16 mouse cellular contexts compared by ENCODE assay signal in genomic region chr17:78244752-78245151, GRCm38 (mm10). TPM values are rescaled to one million over a fixed set of nuclear protein-coding genes. Genes with fewer than 3 reads are reported as not detected.
DNase-seq lines count a peak whose midpoint lies in the region; ATAC-seq and TF ChIP-seq lines count a peak whose summit lies in the region.
"Had no signal": no experiment of that assay in that cellular context is flagged by ENCODE, and none has a peak within 500 bp of the region (broad histone marks: within the 10 kb centered on the region; RNA-seq: fewer than 3 reads in every experiment).

No protein-coding gene starts in this region.

- no peaks in the 10 kb centered on the region for H3K9me3 ChIP-seq in intestine, embryonic 14.5 days (ENCODE audit: control insufficient read depth, low read length)
- no peaks in the 10 kb centered on the region for H3K9me3 ChIP-seq in intestine, postnatal 0 days (ENCODE audit: control insufficient read depth)
- no peaks in the 10 kb centered on the region for H3K9me3 ChIP-seq in stomach, embryonic 16.5 days (replicated peaks; ENCODE audit: control insufficient read depth, low read length)
- H3K9me3 ChIP-seq in stomach, postnatal 0 days (ENCODE audit: control insufficient read depth, low read length) = no peaks in the 10 kb centered on the region
- H3K9me3 ChIP-seq in hindbrain, postnatal 0 days (ENCODE audit: low read length) = no peaks in the 10 kb centered on the region
- H3K9me3 ChIP-seq: forebrain, embryonic 12.5 days had no signal

- H3K27ac ChIP-seq in intestine, embryonic 14.5 days (ENCODE audit: low read depth) = 0 out of 2 replicates have a peak overlapping the region, but pooled peaks have one; percentile 4
- H3K27ac ChIP-seq in intestine, postnatal 0 days (ENCODE audit: low read depth, low read length) = no peak overlapping the region
- H3K27ac ChIP-seq in stomach, embryonic 16.5 days (ENCODE audit: low read length) = 0 out of 2 replicates have a peak overlapping the region, but pooled peaks have one; percentile 9
- H3K27ac ChIP-seq in stomach, postnatal 0 days (replicated peaks) = no peak overlapping the region
- H3K27ac ChIP-seq in hindbrain, postnatal 0 days = no peak overlapping the region
- H3K27ac ChIP-seq: forebrain, embryonic 12.5 days; hindbrain, embryonic 14.5 days had no signal

- WGBS in intestine, embryonic 14.5 days = 69% methylated on average over 6 of the region's 6 CpGs
- WGBS in intestine, postnatal 0 days = 64% methylated on average over 6 of the region's 6 CpGs
- WGBS in stomach, embryonic 16.5 days = 63% methylated on average over 6 of the region's 6 CpGs
- 63% methylated on average over 6 of the region's 6 CpGs for WGBS in stomach, postnatal 0 days
- 73% methylated on average over 6 of the region's 6 CpGs for WGBS in hindbrain, postnatal 0 days

- no peak overlapping the region for H3K9ac ChIP-seq in intestine, embryonic 14.5 days (ENCODE audit: low read length)
- no peak overlapping the region for H3K9ac ChIP-seq in intestine, postnatal 0 days (ENCODE audit: low read depth, low read length)
- no peak overlapping the region for H3K9ac ChIP-seq in stomach, embryonic 16.5 days (ENCODE audit: low read length)
- H3K9ac ChIP-seq in stomach, postnatal 0 days (ENCODE audit: low read length) = no peak overlapping the region
- H3K9ac ChIP-seq in hindbrain, postnatal 0 days (replicated peaks; ENCODE audit: low read length) = no peak overlapping the region
- H3K9ac ChIP-seq: forebrain, embryonic 12.5 days; hindbrain, embryonic 14.5 days had no signal

- DNase-seq in intestine, embryonic 14.5 days (ENCODE audit: low spot score) = no peak
- no peak for DNase-seq in stomach, postnatal 0 days (ENCODE audit: low spot score)
- peak; percentile 46 to 57 for DNase-seq in kidney, postnatal 36 days
- no peak for DNase-seq in hindbrain, postnatal 0 days (ENCODE audit: low spot score)
- DNase-seq in cerebellum, postnatal 14 days = no peak
- DNase-seq: adrenal gland, postnatal 10 days; cerebellum, adult 11-12 months; gastrocnemius, postnatal 25 days; layer of hippocampus, adult 9-11 months; left cerebral cortex, postnatal 4 days; thymus, adult 18-20 months had no signal

- H3K4me3 ChIP-seq in intestine, embryonic 14.5 days (ENCODE audit: low read depth, low read length) = no peak overlapping the region
- H3K4me3 ChIP-seq in intestine, postnatal 0 days (ENCODE audit: low read depth, low read length) = no peak overlapping the region
- no peak overlapping the region for H3K4me3 ChIP-seq in stomach, embryonic 16.5 days (replicated peaks; ENCODE audit: low read length)
- H3K4me3 ChIP-seq in stomach, postnatal 0 days (ENCODE audit: low read depth, low read length) = no peak overlapping the region
- H3K4me3 ChIP-seq in hindbrain, postnatal 0 days (ENCODE audit: low read length) = no peak overlapping the region
- H3K4me3 ChIP-seq: forebrain, embryonic 12.5 days had no signal

- no peak for TF ChIP-seq EP300 in stomach, postnatal 0 days (optimal IDR thresholded peaks at IDR 0.05)

- no peaks in the 10 kb centered on the region for H3K27me3 ChIP-seq in intestine, embryonic 14.5 days (replicated peaks; ENCODE audit: control insufficient read depth, insufficient read depth, low read length)
- H3K27me3 ChIP-seq in intestine, postnatal 0 days (replicated peaks; ENCODE audit: control insufficient read depth, insufficient read depth, low read length) = no peaks in the 10 kb centered on the region
- no peaks in the 10 kb centered on the region for H3K27me3 ChIP-seq in stomach, embryonic 16.5 days (ENCODE audit: control insufficient read depth, insufficient read depth, low read length)
- H3K27me3 ChIP-seq in stomach, postnatal 0 days (ENCODE audit: control insufficient read depth, insufficient read depth, low read length) = no peaks in the 10 kb centered on the region
- no peaks in the 10 kb centered on the region for H3K27me3 ChIP-seq in hindbrain, postnatal 0 days (ENCODE audit: insufficient read depth, low read length)
- H3K27me3 ChIP-seq: forebrain, embryonic 12.5 days had no signal

- peaks cover 17% of the 10 kb centered on the region for H3K4me1 ChIP-seq in intestine, embryonic 14.5 days (replicated peaks; ENCODE audit: control insufficient read depth, insufficient read depth, low read length)
- 0 out of 2 replicates have a peak, but pooled peaks cover 8% of the 10 kb centered on the region for H3K4me1 ChIP-seq in intestine, postnatal 0 days (replicated peaks; ENCODE audit: control insufficient read depth, insufficient read depth, low read length)
- peaks cover 24% of the 10 kb centered on the region for H3K4me1 ChIP-seq in stomach, embryonic 16.5 days (ENCODE audit: control insufficient read depth, insufficient read depth, low read length)
- H3K4me1 ChIP-seq in stomach, postnatal 0 days (replicated peaks; ENCODE audit: control insufficient read depth, insufficient read depth) = no peaks in the 10 kb centered on the region
- H3K4me1 ChIP-seq in hindbrain, postnatal 0 days (ENCODE audit: insufficient read depth, low read length) = no peaks in the 10 kb centered on the region

- H3K36me3 ChIP-seq in intestine, embryonic 14.5 days (ENCODE audit: control insufficient read depth, insufficient read depth, low read length) = no peaks in the 10 kb centered on the region
- no peaks in the 10 kb centered on the region for H3K36me3 ChIP-seq in intestine, postnatal 0 days (ENCODE audit: control insufficient read depth, insufficient read depth)
- H3K36me3 ChIP-seq in stomach, embryonic 16.5 days (ENCODE audit: control insufficient read depth, insufficient read depth, low read length) = no peaks in the 10 kb centered on the region
- no peaks in the 10 kb centered on the region for H3K36me3 ChIP-seq in stomach, postnatal 0 days (ENCODE audit: control insufficient read depth, insufficient read depth, low read length)
- no peaks in the 10 kb centered on the region for H3K36me3 ChIP-seq in hindbrain, postnatal 0 days (ENCODE audit: insufficient read depth, low read length)

- H3K4me2 ChIP-seq in intestine, embryonic 14.5 days (ENCODE audit: low read length) = no peak overlapping the region
- H3K4me2 ChIP-seq in intestine, postnatal 0 days (replicated peaks; ENCODE audit: low read depth) = no peak overlapping the region
- H3K4me2 ChIP-seq in stomach, embryonic 16.5 days (ENCODE audit: low read depth, low read length) = no peak overlapping the region
- no peak overlapping the region for H3K4me2 ChIP-seq in stomach, postnatal 0 days (replicated peaks; ENCODE audit: low read depth)
- no peak overlapping the region for H3K4me2 ChIP-seq in hindbrain, postnatal 0 days (ENCODE audit: low read depth, low read length)
- H3K4me2 ChIP-seq: forebrain, embryonic 12.5 days; hindbrain, embryonic 14.5 days; midbrain, embryonic 11.5 days had no signal

- TF ChIP-seq CTCF in intestine, postnatal 0 days (IDR thresholded peaks at IDR 0.05; ENCODE audit: low read depth) = no peak
- no peak for TF ChIP-seq CTCF in stomach, postnatal 0 days (IDR thresholded peaks at IDR 0.05; ENCODE audit: low read depth)
- TF ChIP-seq CTCF in hindbrain, postnatal 0 days (IDR thresholded peaks at IDR 0.05; ENCODE audit: low read depth) = no peak

- no peak for ATAC-seq in intestine, embryonic 14.5 days (replicated peaks; ENCODE audit: low FRiP score, low TSS enrichment, low read depth)
- ATAC-seq in intestine, postnatal 0 days = no peak
- no peak for ATAC-seq in stomach, embryonic 16.5 days (ENCODE audit: insufficient read depth, low FRiP score)
- ATAC-seq in stomach, postnatal 0 days (ENCODE audit: low FRiP score, low TSS enrichment) = no peak
- no peak for ATAC-seq in hindbrain, postnatal 0 days

RNA-seq across cellular contexts. Expression of gene Crim1, which starts 44.7 kb away (rescaled TPM):
- 6.1 and 6.9 TPM in 2 replicates for polyA plus RNA-seq in intestine, embryonic 14.5 days (2014; fragmentation: Nextera tagmentation; extraction: Ambion mirVana)
- polyA plus RNA-seq in intestine, postnatal 0 days (2015; fragmentation: Nextera tagmentation; extraction: Ambion mirVana) = 7.7 and 9.0 TPM in 2 replicates
- 3.5 and 3.9 TPM in 2 replicates for polyA plus RNA-seq in stomach, embryonic 16.5 days (2015; fragmentation: Nextera tagmentation; extraction: Ambion mirVana)
- polyA plus RNA-seq in stomach, postnatal 0 days (2015; fragmentation: Nextera tagmentation; extraction: Ambion mirVana) = 4.3 and 5.1 TPM in 2 replicates
- 129 and 143 TPM in 2 replicates for total RNA-seq in hindbrain, postnatal 0 days (2014; rRNA removed)
- 13.6 and 14.6 TPM in 2 replicates for polyA plus RNA-seq in hindbrain, postnatal 0 days (2015; fragmentation: Nextera tagmentation; extraction: Ambion mirVana)

Comparison
In these comparisons a context has a peak if more than half of its experiments do, and no peak if none do; other contexts are left out.
1. H3K27ac ChIP-seq: peak in intestine, embryonic 14.5 days (single experiment) and stomach, embryonic 16.5 days (single experiment); none in intestine, postnatal 0 days (single experiment), stomach, postnatal 0 days (single experiment) and hindbrain, postnatal 0 days (single experiment).
2. DNase-seq: peak in kidney, postnatal 36 days (2 of 2); none in intestine, embryonic 14.5 days (single experiment), stomach, postnatal 0 days (single experiment), hindbrain, postnatal 0 days (single experiment) and cerebellum, postnatal 14 days (0 of 2).